Mouse (Mus musculus) megakaryocyte-erythroid progenitor cell, adult 5-6 weeks (primary cell): ENCODE measurements around the gene Atr. TPM values are rescaled to one million over a fixed set of nuclear protein-coding genes. Genes with fewer than 3 reads are reported as not detected.

Source experiments
- total RNA-seq, 2 experiments: library from RNA; stranded (forward) in 1 of 2; stranded (reverse) in 1 of 2; fragments of 200-1000, 215-1000 nt in 1 of 2; fragments of >200 nt in 1 of 2; fragmentation: Nextera tagmentation in 1 of 2; gene quantifications; 2 replicates each; pipeline ENCODE4 v1.2.3; 2014 to 2017

The Atr gene
- total RNA-seq, 2 experiments from 2014 or later, result 34.8 to 61.9 TPM

Other genes with a start within 250 kb of the Atr start
- gene Pcolce2, start 220.0 kb upstream of the Atr start, total RNA-seq (2014; fragmentation: Nextera tagmentation), result not detected in 2 replicates
- gene Pcolce2, start 220.0 kb upstream of the Atr start, total RNA-seq (2017), result not detected in 2 replicates
- gene Trpc1, start 107.2 kb upstream of the Atr start, total RNA-seq (2014; fragmentation: Nextera tagmentation), result 0.20 TPM in 1 of 2 replicates, not detected in the other
- 0.09 TPM in 1 of 2 replicates, not detected in the other for gene Trpc1, start 107.2 kb upstream of the Atr start, total RNA-seq (2017)
- gene Pls1, start 12.3 kb upstream of the Atr start, total RNA-seq (2014; fragmentation: Nextera tagmentation), result not detected in 2 replicates
- gene Pls1, start 12.3 kb upstream of the Atr start, total RNA-seq (2017), result 0.42 and 2.2 TPM in 2 replicates
- 39.2 and 46.4 TPM in 2 replicates for gene Xrn1, start 97.2 kb downstream of the Atr start, total RNA-seq (2014; fragmentation: Nextera tagmentation)
- 22.8 and 33.1 TPM in 2 replicates for gene Xrn1, start 97.2 kb downstream of the Atr start, total RNA-seq (2017)